Mouse (Mus musculus) kidney, adult 2 months (tissue): ENCODE results near the gene G6pc3.

Experiments
- CTCF ChIP-seq: fragments of 200-500 bp; conservative IDR thresholded peaks from 2 replicates; pipeline ENCODE4 v1.5.1; 2011; ENCODE audit warnings: low read depth, mild to moderate bottlenecking, control low read depth, low read length, moderate library complexity, mixed read lengths; ENCODE audit not compliant: insufficient read depth, insufficient read length
- POLR2A ChIP-seq: fragments of 200-500 bp; IDR thresholded peaks from one replicate; pipeline ENCODE4 v1.6.1; 2011; ENCODE audit warnings: low read depth, low read length, control low read depth

GRCm38 (mm10) chr11:102226067-102226978 lies 36.9 kb downstream of the G6pc3 start:
- TF ChIP-seq CTCF: no peak
- TF ChIP-seq POLR2A: no peak
